Mouse (Mus musculus) right cerebral cortex, postnatal 25 days (tissue): ENCODE data around the gene Acsf3.

ENCODE experiments used
- DNase-seq: peaks from one replicate; pipeline ENCODE4 v3.0.0; 2022

Acsf3 gene

DNA sequence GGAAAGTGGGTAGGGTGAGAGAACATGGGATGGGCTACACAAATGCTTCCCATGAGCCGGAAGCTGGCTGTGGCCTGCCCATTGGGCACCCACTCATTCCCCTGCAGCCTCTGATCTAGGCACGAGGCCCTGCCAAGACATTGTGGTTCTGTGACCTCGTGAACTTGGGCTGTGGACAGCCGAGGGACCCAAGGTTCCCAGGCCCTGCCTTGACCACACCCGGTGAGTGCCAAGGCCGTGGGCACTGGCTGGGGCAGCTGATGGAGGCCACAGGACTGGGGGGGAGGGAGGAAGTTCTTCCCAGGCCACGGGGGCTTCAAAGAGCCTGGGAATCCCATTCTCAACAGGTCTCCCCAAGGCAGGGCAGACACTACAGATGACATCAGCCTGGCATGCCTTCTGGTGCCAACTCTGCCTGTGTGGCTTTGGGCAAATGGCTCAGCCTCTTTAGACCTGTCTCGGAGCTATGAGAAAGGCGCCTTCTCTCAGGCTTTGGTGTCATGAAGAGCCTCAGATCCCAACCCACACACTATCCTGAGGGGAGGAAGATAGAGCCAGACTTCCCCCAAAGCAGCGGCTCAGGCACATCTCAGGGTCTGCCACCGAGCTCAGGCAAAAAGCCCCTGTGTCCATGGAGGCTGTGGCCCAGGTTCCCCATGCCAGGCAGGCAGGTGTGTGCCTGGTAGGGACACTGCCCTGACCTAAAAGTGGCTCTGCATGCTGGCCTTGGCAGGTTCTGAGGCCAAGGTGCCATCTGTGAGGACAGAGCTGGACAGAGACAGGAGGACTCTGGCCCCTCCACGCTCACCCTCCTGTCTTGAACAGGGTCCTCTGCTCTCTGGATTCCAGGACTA, 76.6 kb downstream of the Acsf3 start:
- DNase-seq = no peak

DNA sequence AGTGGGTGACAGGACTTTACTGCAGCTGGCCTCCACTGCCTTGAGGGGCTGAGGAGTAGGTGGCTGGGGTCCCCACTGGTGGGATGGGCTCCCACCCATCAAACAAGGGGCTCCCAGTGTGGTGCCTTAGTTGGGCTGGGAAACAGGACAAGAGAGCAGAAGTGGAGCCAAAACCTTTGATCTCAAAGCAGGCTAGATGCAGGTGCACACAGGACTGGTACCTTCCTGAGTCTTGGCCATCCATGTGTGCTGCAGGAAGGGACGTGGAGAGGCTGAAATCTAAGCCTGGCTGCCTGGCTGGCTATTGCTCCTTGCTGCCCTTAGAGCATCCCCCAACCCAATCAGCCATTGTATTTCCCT, 77.2 kb downstream of the Acsf3 start:
- DNase-seq = no peak

DNA sequence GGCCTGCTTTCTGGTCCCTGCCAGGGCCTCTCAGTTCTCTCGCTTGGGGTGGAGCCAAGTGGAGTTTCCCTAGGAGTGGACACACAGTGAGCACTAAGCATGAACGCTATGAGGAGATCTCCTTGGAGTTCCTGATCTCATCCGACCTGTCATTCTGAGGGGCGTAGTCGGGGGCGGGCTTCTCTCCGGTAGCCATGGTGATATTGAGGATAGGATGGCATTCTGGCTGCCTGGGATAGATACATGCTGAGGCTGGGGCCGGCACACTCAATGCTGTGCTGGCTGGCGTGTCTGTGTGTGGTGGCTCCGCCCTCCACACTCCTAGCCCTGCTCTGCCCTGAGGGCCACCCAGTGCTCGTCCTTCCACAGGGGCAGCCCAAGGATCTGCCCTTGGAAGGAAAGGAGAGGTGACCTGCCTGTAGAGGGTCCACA, 78.1 kb downstream of the Acsf3 start:
- no peak for DNase-seq

DNA sequence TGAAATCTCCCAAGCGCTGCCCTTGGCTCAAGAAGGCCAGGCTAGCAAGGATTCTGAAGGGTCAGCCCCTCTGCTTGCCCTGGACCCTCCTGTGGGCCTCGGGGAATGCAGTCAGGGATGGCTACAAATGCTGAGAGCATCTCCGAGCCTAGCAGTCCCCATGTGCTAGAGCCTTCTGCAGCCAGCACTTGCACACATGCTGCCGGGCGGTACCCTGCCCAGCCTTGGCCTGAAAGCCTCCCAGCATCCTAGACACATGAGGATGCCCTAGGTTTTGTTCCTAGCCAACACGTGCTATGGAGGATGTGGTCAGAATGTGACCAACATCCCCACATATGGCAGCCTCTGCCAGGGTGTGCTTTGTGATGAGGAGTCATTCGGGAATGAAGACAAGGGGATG, 79.1 kb downstream of the Acsf3 start:
- no peak for DNase-seq

DNA sequence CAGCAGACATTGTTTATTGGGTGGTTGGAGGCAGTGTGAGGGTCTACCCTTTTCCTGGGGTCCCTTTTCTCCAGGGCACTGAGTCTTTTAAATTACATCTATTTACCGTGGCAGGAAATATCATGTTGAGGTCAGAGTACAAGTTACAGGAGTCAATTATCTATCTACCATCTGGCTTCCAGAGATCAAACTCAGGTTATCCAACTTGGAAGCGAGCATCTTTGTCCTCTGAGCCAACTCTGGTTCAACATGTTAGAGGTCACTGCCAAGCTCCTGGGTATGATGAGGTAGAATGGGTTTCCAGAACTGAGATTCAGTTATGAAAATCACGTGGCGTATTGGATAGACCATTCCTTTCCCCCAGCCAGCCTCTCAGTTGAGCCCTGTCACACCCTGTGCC, 79.8 kb downstream of the Acsf3 start:
- DNase-seq = no peak

DNA sequence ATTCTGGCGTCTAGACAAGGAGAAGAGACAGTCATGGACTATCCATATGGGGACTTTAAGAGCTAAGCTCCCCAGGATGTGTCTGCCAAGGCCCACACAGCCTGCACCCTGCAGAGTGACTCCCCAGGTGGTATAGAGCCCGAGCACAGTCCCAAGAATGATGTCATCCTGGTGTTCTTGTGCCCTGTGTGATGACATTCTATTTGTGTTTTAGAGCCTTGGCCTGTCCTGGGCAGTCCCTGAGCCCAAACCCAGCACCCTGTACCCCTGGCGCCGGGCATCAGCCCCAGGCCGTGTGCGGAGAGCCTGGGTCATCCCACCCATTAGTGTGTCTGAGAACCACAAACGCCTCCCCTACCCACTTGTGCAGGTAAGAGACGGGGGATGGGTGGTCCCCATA, 81.0 kb downstream of the Acsf3 start:
- DNase-seq = no peak

DNA sequence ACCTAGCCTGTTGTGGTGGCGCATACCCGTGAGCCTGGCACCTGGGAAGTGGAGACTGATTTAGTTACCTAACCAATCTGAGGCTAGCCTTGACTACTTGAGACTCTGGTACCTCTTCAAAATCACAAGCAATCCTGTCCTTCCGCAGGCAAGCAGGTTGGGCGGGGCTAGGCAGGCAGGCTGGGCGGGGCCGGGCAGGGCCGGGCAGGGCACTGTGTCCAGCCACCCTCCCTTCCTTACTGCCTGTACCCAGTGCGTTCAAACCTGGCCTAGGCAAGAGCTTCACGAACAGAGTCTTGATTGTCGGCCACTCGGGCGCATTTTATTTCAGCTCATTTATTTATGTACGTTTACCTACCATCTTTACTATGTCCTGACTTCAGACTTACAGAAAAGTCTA, 84.6 kb downstream of the Acsf3 start:
- no peak for DNase-seq

DNA sequence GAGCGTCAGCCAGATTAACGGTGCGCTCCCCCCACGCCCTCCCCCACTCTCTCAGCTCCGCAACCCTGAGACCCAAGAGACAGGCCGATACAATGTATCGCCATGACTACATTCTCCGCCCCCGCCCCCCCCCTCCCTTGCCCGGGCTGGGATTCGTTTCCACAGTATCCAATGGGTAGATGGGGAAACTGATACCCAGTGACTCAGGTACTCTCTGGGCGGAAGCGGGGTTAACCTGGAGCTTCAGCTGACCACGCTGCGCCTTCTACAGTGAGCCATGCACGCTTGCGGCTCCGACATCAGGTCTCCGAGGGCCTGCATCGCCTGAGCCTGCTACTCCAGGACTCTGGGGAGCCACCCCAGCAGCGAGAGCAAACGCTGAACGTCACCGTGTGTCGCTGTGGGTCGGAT, 89.4 kb downstream of the Acsf3 start:
- no peak for DNase-seq

DNA sequence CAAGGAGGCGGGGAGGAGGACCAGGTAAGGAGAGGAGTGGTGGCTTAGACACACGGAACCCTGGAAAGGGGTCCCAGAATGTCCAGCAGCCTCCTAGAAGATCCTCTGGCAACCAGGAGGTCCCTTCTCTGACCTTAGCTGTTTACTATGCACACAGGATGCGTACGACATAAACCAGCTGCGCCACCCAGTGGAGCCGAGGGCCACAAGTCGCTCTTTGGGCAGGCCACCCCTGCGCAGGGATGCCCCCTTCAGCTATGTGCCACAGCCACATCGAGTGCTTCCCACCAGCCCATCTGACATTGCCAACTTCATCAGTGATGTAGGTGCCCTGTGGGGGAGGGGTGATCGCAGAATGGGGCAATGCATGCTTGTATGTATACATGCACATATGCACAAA, 90.2 kb downstream of the Acsf3 start:
- DNase-seq = no peak

DNA sequence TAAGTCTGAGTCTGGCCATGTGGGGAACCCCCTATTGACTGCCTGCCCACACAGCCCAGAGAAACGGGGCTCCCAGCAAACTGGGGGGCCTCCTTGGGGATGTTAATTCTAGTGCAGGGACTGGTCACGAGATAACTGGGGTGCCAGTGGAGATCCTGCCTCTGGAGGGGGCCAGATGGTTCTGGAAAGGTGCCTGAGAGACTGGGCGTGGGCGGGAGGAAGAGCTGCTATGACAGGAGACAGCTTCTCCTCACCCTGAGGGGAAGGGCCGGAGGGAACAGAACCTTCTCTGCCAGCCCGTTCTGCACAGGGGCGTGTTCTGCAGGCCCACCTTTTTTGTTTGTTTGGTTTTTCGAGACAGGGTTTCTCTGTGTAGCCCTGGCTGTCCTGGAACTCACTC, 90.9 kb downstream of the Acsf3 start:
- no peak for DNase-seq
